8 mouse cellular contexts compared by ENCODE assay signal in the genomic region with DNA sequence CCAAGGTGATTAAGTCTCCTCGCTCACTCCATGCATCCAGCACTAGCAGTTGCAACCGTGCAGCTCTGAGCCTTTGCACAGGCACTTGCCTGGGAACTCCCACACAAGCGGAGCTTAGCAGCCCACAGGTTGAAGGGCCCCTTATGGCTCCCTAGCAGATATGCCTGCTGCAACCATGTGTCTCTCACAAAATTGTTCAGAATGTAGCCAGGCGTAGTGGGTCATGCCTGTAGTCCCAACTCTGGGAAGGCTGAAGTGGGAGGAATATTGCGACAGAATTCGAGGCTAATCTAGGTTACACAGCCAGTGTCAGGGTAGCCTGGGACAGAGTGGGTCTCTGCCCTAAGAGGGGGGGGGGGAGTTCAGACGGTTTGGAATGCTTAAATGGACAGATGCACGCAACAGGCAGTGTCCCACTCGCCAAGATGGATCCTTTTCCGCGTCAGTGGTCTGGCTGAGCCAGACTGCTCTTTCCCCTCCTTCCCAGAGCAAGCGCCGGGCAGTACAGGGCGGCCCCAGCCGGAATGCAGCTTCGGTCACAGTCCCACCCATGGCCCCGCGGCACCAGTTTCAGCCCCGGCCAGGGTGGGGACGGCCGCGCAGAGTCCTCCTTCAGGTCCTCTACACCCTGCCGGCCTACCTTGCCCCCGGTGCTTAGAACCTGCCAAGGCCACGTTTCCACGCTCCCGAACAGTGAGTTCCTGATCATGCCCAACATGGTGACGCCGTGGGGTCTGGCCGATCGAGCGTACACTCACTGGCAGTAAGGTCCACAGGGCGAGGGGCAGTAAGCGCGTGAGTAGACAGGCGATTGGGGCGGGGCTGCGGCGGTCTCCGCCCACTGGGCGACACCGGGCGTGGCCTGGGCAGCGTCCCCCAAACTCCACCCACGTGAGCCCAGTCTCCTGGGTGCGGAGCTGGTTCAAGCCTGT. TPM values are rescaled to one million over a fixed set of nuclear protein-coding genes. Genes with fewer than 3 reads are reported as not detected.
A peak's percentile ranks its signal among the peaks of the same experiment; 100 is the strongest.
DNase-seq lines count a peak whose midpoint lies in the region; ATAC-seq lines count a peak whose summit lies in the region.

No protein-coding gene starts in this region.

- peak; percentile 92 for ATAC-seq in heart, embryonic 14.5 days (ENCODE audit: insufficient number of reproducible peaks, insufficient read depth, low FRiP score, low read depth)
- peak; percentile 74 for ATAC-seq in liver, embryonic 15.5 days (ENCODE audit: insufficient read depth)
- ATAC-seq in neural tube, embryonic 11.5 days (ENCODE audit: insufficient read depth, low FRiP score, low TSS enrichment): peak; percentile 91

- H3K9ac ChIP-seq in heart, embryonic 14.5 days (ENCODE audit: low read length): peak overlapping the region; percentile 86
- H3K9ac ChIP-seq in liver, embryonic 15.5 days: peak overlapping the region; percentile 83
- H3K9ac ChIP-seq in neural tube, embryonic 11.5 days (ENCODE audit: low read length): peak overlapping the region; percentile 69

- peak overlapping the region; percentile 71 for H3K4me3 ChIP-seq in forebrain, embryonic 10.5 days
- peak overlapping the region; percentile 69 to 74 for H3K4me3 ChIP-seq in heart, embryonic 14.5 days (ENCODE audit: control insufficient read depth in 1 of 2, insufficient read depth in 1 of 2, low read depth in 1 of 2, low read length in 2 of 2)
- peak overlapping the region; percentile 71 for H3K4me3 ChIP-seq in liver, embryonic 15.5 days (replicated peaks)
- H3K4me3 ChIP-seq in neural tube, embryonic 11.5 days (ENCODE audit: low read depth, low read length): peak overlapping the region; percentile 46

- DNase-seq in CD4-positive helper T cell, adult 2 months (ENCODE audit: low read depth, low spot score): peak; percentile 42
- DNase-seq in c-Kit-positive CD71-negative TER-119-negative erythroid progenitor cells, embryonic 14.5 days (ENCODE audit: low read depth): peak; percentile 72
- peak; percentile 82 for DNase-seq in forebrain, embryonic 10.5 days (ENCODE audit: extremely low spot score, low spot score)
- DNase-seq in kidney, postnatal 25 days: peak; percentile 92 to 95
- peak; percentile 88 for DNase-seq in neural tube, embryonic 11.5 days (ENCODE audit: low spot score)
- peak; percentile 65 for DNase-seq in telencephalon, adult 2 months (ENCODE audit: low read depth, low spot score)

- H3K4me1 ChIP-seq in forebrain, embryonic 10.5 days: peaks cover 25% of the 10 kb centered on the region
- peaks cover 0 to 12% of the 10 kb centered on the region in 2 experiments; a peak in 3 of 4 replicates for H3K4me1 ChIP-seq in heart, embryonic 14.5 days (ENCODE audit: control insufficient read depth in 2 of 2, insufficient read depth in 2 of 2, low read length in 2 of 2)
- H3K4me1 ChIP-seq in liver, embryonic 15.5 days (replicated peaks): peaks cover 58% of the 10 kb centered on the region
- H3K4me1 ChIP-seq in neural tube, embryonic 11.5 days (ENCODE audit: control insufficient read depth, insufficient read depth, low read length): no peaks in the 10 kb centered on the region

- 3% methylated on average over 46 of the region's 46 CpGs for WGBS in forebrain, embryonic 10.5 days
- 1% methylated on average over 46 of the region's 46 CpGs for WGBS in heart, embryonic 14.5 days
- 2% methylated on average over 46 of the region's 46 CpGs for WGBS in liver, embryonic 15.5 days (ENCODE audit: insufficient replicate concordance)
- WGBS in neural tube, embryonic 11.5 days: 4% methylated on average over 46 of the region's 46 CpGs

- H3K36me3 ChIP-seq in forebrain, embryonic 10.5 days (replicated peaks): no peaks in the 10 kb centered on the region
- H3K36me3 ChIP-seq in heart, embryonic 14.5 days (ENCODE audit: control insufficient read depth, insufficient read depth, low read length): no peaks in the 10 kb centered on the region
- H3K36me3 ChIP-seq in liver, embryonic 15.5 days (replicated peaks): peaks cover 15% of the 10 kb centered on the region
- no peaks in the 10 kb centered on the region for H3K36me3 ChIP-seq in neural tube, embryonic 11.5 days (ENCODE audit: control insufficient read depth, insufficient read depth, low read length)

- H3K27ac ChIP-seq in forebrain, embryonic 10.5 days: peak overlapping the region; percentile 87
- peak overlapping the region; percentile 50 to 82 for H3K27ac ChIP-seq in heart, embryonic 14.5 days (replicated peaks in 1 of 2; ENCODE audit: control insufficient read depth in 1 of 2, insufficient read depth in 1 of 2, low read depth in 2 of 2, low read length in 2 of 2)
- H3K27ac ChIP-seq in liver, embryonic 15.5 days (replicated peaks): peak overlapping the region; percentile 96
- H3K27ac ChIP-seq in neural tube, embryonic 11.5 days (ENCODE audit: low read depth, low read length): no peak overlapping the region

- no peaks in the 10 kb centered on the region for H3K9me3 ChIP-seq in forebrain, embryonic 10.5 days
- H3K9me3 ChIP-seq in heart, embryonic 14.5 days (ENCODE audit: control insufficient read depth, low read length): no peaks in the 10 kb centered on the region
- no peaks in the 10 kb centered on the region for H3K9me3 ChIP-seq in liver, embryonic 15.5 days (replicated peaks)
- H3K9me3 ChIP-seq in neural tube, embryonic 11.5 days (ENCODE audit: control insufficient read depth, low read length): no peaks in the 10 kb centered on the region

- H3K4me2 ChIP-seq in heart, embryonic 14.5 days (ENCODE audit: low read length): peak overlapping the region; percentile 88
- H3K4me2 ChIP-seq in liver, embryonic 15.5 days: peak overlapping the region; percentile 67
- H3K4me2 ChIP-seq in neural tube, embryonic 11.5 days (ENCODE audit: low read depth): peak overlapping the region; percentile 87

- H3K27me3 ChIP-seq in forebrain, embryonic 10.5 days (ENCODE audit: poor library complexity, severe bottlenecking): peaks cover 21% of the 10 kb centered on the region
- H3K27me3 ChIP-seq in heart, embryonic 14.5 days (ENCODE audit: control insufficient read depth, insufficient read depth, low read length): no peaks in the 10 kb centered on the region
- no peaks in the 10 kb centered on the region for H3K27me3 ChIP-seq in liver, embryonic 15.5 days
- no peaks in the 10 kb centered on the region for H3K27me3 ChIP-seq in neural tube, embryonic 11.5 days (ENCODE audit: control insufficient read depth, insufficient read depth, low read length)

RNA-seq across cellular contexts. Expression of a gene that starts 30.1 kb away (rescaled TPM):
- 23.3 and 25.4 TPM in 2 replicates for polyA plus RNA-seq in forebrain, embryonic 10.5 days (2016; fragmentation: Nextera tagmentation; extraction: Ambion mirVana)
- polyA plus RNA-seq in heart, embryonic 14.5 days (2014; fragmentation: Nextera tagmentation; extraction: Ambion mirVana): 7.9 and 8.9 TPM in 2 replicates
- polyA plus RNA-seq in liver, embryonic 15.5 days (2015; fragmentation: Nextera tagmentation; extraction: Ambion mirVana): 30.3 and 34.4 TPM in 2 replicates
- 41.3 and 44.4 TPM in 2 replicates for polyA plus RNA-seq in neural tube, embryonic 11.5 days (2014; fragmentation: Nextera tagmentation; extraction: Ambion mirVana)

RNA-seq across cellular contexts. Expression of a gene that starts 30.2 kb away (rescaled TPM):
- polyA plus RNA-seq in forebrain, embryonic 10.5 days (2016; fragmentation: Nextera tagmentation; extraction: Ambion mirVana): 3.5 and 7.6 TPM in 2 replicates
- polyA plus RNA-seq in heart, embryonic 14.5 days (2014; fragmentation: Nextera tagmentation; extraction: Ambion mirVana): 2.5 and 9.2 TPM in 2 replicates
- 116 and 117 TPM in 2 replicates for polyA plus RNA-seq in liver, embryonic 15.5 days (2015; fragmentation: Nextera tagmentation; extraction: Ambion mirVana)
- polyA plus RNA-seq in neural tube, embryonic 11.5 days (2014; fragmentation: Nextera tagmentation; extraction: Ambion mirVana): 2.8 and 3.0 TPM in 2 replicates

RNA-seq across cellular contexts. Expression of a gene that starts 49.6 kb away (rescaled TPM):
- polyA plus RNA-seq in forebrain, embryonic 10.5 days (2016; fragmentation: Nextera tagmentation; extraction: Ambion mirVana): 0.11 TPM in 1 of 2 replicates, not detected in the other
- not detected in 2 replicates for polyA plus RNA-seq in heart, embryonic 14.5 days (2014; fragmentation: Nextera tagmentation; extraction: Ambion mirVana)
- 0.08 and 0.15 TPM in 2 replicates for polyA plus RNA-seq in liver, embryonic 15.5 days (2015; fragmentation: Nextera tagmentation; extraction: Ambion mirVana)
- polyA plus RNA-seq in neural tube, embryonic 11.5 days (2014; fragmentation: Nextera tagmentation; extraction: Ambion mirVana): not detected in 2 replicates

Comparison
In these comparisons a context has a peak if more than half of its experiments do, and no peak if none do; other contexts are left out.
1. DNase-seq: peak in every context shown above with its lines; median percentile 94 in kidney, postnatal 25 days; 88 in neural tube, embryonic 11.5 days; 82 in forebrain, embryonic 10.5 days; 72 in c-Kit-positive CD71-negative TER-119-negative erythroid progenitor cells, embryonic 14.5 days; 65 in telencephalon, adult 2 months; 42 in CD4-positive helper T cell, adult 2 months.
2. RNA of a gene that starts 30.2 kb away (polyA plus RNA-seq): 116 to 117 TPM in liver, embryonic 15.5 days; 2.5 to 9.2 TPM in heart, embryonic 14.5 days, 3.5 to 7.6 TPM in forebrain, embryonic 10.5 days and 2.8 to 3.0 TPM in neural tube, embryonic 11.5 days; every median in the first group is over 10 times any median in the second.
3. Peak in every context shown above with its lines, with median percentiles within 50 percentile points of each other: H3K4me3 ChIP-seq, ATAC-seq, H3K4me2 ChIP-seq and H3K9ac ChIP-seq.